Mouse (Mus musculus): ENCODE data around the gene Dctn1.

Gene Dctn1

GRCm38 (mm10) chr6:83165607-83166242, at the start of gene Dctn1:
TSS of gene Dctn1 (plus strand) at chr6:83165920.
- DNase-seq = peak; percentile 95

GRCm38 (mm10) chr6:83116373-83117164, 49.2 kb upstream of the Dctn1 start:
- DNase-seq = no peak

GRCm38 (mm10) chr6:83117165-83117438, 48.6 kb upstream of the Dctn1 start:
- no peak for DNase-seq

- DNase-seq = no peak
These were observed 48.1 kb upstream of the Dctn1 start for GRCm38 (mm10) chr6:83117616-83118015.

GRCm38 (mm10) chr6:83118369-83118768, 47.4 kb upstream of the Dctn1 start:
- no peak for DNase-seq

- no peak for DNase-seq
These were observed 46.6 kb upstream of the Dctn1 start for GRCm38 (mm10) chr6:83118825-83119733.

- DNase-seq = no peak
These were observed 46.0 kb upstream of the Dctn1 start for GRCm38 (mm10) chr6:83119734-83120051.

- DNase-seq = peak; percentile 80
These were observed 44.5 kb upstream of the Dctn1 start, which contains the start of gene Wbp1 for GRCm38 (mm10) chr6:83120930-83121862. TSS of gene Wbp1 (minus strand) at chr6:83121559.

GRCm38 (mm10) chr6:83121863-83122710, 43.6 kb upstream of the Dctn1 start:
- DNase-seq = no peak

GRCm38 (mm10) chr6:83122961-83123360, 42.8 kb upstream of the Dctn1 start:
- no peak for DNase-seq

- peak; percentile 86 for DNase-seq
These were observed 40.8 kb upstream of the Dctn1 start for GRCm38 (mm10) chr6:83124851-83125312.

- DNase-seq = no peak
These were observed 40.4 kb upstream of the Dctn1 start, which contains the start of gene Ino80b for GRCm38 (mm10) chr6:83125331-83125730. TSS of gene Ino80b (minus strand) at chr6:83125431.

GRCm38 (mm10) chr6:83127419-83127818, 38.3 kb upstream of the Dctn1 start:
- no peak for DNase-seq

GRCm38 (mm10) chr6:83131469-83132034, 34.2 kb upstream of the Dctn1 start:
- DNase-seq = no peak

- DNase-seq = no peak
These were observed 33.4 kb upstream of the Dctn1 start for GRCm38 (mm10) chr6:83132176-83132919.

GRCm38 (mm10) chr6:83134226-83134625, 31.5 kb upstream of the Dctn1 start:
- DNase-seq = no peak

- no peak for DNase-seq
These were observed 30.7 kb upstream of the Dctn1 start, which contains the start of gene Rtkn for GRCm38 (mm10) chr6:83134951-83135513. TSS of gene Rtkn (plus strand) at chr6:83135463.

- DNase-seq = no peak
These were observed 30.1 kb upstream of the Dctn1 start for GRCm38 (mm10) chr6:83135571-83136161.

- DNase-seq = no peak
These were observed 29.3 kb upstream of the Dctn1 start for GRCm38 (mm10) chr6:83136291-83136880.

Measured in right cerebral cortex, postnatal 4 days (tissue).